Mouse (Mus musculus): ENCODE results near the gene Zbed4.
"Not testable (repeated sequence)": the region's sequence is repeated elsewhere in the genome, so short reads cannot be mapped to it uniquely, and the experiment has no call there.

Gene Zbed4

GRCm38 (mm10) chr15:88741366-88741765 lies 10.1 kb upstream of the Zbed4 start:
- DNase-seq = no peak

GRCm38 (mm10) chr15:88743371-88743770 lies 8.1 kb upstream of the Zbed4 start:
- not testable (repeated sequence) for DNase-seq

- DNase-seq = no peak
Observed at GRCm38 (mm10) chr15:88745347-88745746, 6.1 kb upstream of the Zbed4 start.

GRCm38 (mm10) chr15:88745926-88746325 lies 5.5 kb upstream of the Zbed4 start:
- DNase-seq = no peak

GRCm38 (mm10) chr15:88749617-88750016 lies 1.8 kb upstream of the Zbed4 start:
- not testable (repeated sequence) for DNase-seq

- no peak for DNase-seq
Observed at GRCm38 (mm10) chr15:88750032-88750431, 1.4 kb upstream of the Zbed4 start.

- DNase-seq = peak; percentile 99
Observed at GRCm38 (mm10) chr15:88750677-88751563, 540 bp upstream of the Zbed4 start.

- no peak for DNase-seq
Observed at GRCm38 (mm10) chr15:88752403-88752733, 908 bp downstream of the Zbed4 start.

- DNase-seq = no peak
Observed at GRCm38 (mm10) chr15:88754896-88755295, 3.4 kb downstream of the Zbed4 start.

GRCm38 (mm10) chr15:88755761-88756160 lies 4.3 kb downstream of the Zbed4 start:
- no peak for DNase-seq

- peak; percentile 17 for DNase-seq
Observed at GRCm38 (mm10) chr15:88758061-88758460, 6.6 kb downstream of the Zbed4 start.

GRCm38 (mm10) chr15:88761551-88761950 lies 10.1 kb downstream of the Zbed4 start:
- DNase-seq = no peak

GRCm38 (mm10) chr15:88766139-88766538 lies 14.7 kb downstream of the Zbed4 start:
- not testable (repeated sequence) for DNase-seq

GRCm38 (mm10) chr15:88768537-88768936 lies 17.1 kb downstream of the Zbed4 start:
- no peak for DNase-seq

GRCm38 (mm10) chr15:88774630-88775029 lies 23.2 kb downstream of the Zbed4 start:
- not testable (repeated sequence) for DNase-seq

- no peak for DNase-seq
Observed at GRCm38 (mm10) chr15:88792140-88792850, 40.8 kb downstream of the Zbed4 start.

- not testable (repeated sequence) for DNase-seq
Observed at GRCm38 (mm10) chr15:88794729-88795128, 43.3 kb downstream of the Zbed4 start.

- peak; percentile 55 for DNase-seq
Observed at GRCm38 (mm10) chr15:88799950-88800371, 48.5 kb downstream of the Zbed4 start.

GRCm38 (mm10) chr15:88800921-88801354 lies 49.5 kb downstream of the Zbed4 start:
- DNase-seq = peak; percentile 64

GRCm38 (mm10) chr15:88801903-88802302 lies 50.4 kb downstream of the Zbed4 start:
- DNase-seq = no peak

GRCm38 (mm10) chr15:88802348-88802747 lies 50.9 kb downstream of the Zbed4 start:
- DNase-seq = no peak

- no peak for DNase-seq
Observed at GRCm38 (mm10) chr15:88808121-88808520, 56.7 kb downstream of the Zbed4 start.

GRCm38 (mm10) chr15:88810369-88810768 lies 58.9 kb downstream of the Zbed4 start:
- DNase-seq = no peak

- no peak for DNase-seq
Observed at GRCm38 (mm10) chr15:88813262-88813661, 61.8 kb downstream of the Zbed4 start.
